Mouse (Mus musculus): ENCODE measurements around the gene Cyp2d12.
"Not testable (repeated sequence)": the region's sequence is repeated elsewhere in the genome, so short reads cannot be mapped to it uniquely, and the experiment has no call there.

The Cyp2d12 gene

DNA sequence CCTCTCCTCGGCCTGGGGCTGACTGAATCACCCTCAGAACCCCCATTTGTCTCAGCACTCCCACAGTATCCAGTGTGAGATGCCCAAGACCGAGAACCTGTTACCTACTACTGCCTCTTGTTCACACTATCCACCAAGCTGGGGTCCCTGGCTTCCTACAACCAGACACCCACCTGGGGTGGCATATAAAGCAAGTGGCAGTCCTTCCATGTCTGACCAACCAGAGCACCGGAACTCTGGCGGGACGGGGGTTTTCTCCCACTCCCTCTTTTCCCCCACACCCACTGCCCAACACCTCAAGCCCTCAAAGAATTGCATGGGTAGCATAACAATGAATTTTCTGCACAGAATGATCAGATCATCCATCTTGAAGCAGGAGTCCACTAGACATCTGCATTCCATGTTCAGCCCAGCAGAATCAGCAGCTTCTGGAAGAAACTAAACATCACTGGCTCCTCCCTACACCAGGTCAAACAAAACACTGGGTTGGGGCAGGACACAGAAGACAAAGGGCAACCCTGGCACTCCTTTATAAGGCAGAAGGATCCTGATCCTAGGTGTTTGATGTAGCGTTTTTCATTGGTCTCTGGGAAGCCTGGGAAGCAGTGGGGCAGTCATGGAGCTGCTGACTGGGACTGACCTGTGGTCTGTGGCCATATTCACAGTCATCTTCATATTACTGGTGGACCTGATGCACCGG lies at the start of gene Cyp2d12:
Gene Cyp2d12, plus strand, starts transcription at position 542 of the 700 bp plus-strand sequence.
- no peak for DNase-seq

DNA sequence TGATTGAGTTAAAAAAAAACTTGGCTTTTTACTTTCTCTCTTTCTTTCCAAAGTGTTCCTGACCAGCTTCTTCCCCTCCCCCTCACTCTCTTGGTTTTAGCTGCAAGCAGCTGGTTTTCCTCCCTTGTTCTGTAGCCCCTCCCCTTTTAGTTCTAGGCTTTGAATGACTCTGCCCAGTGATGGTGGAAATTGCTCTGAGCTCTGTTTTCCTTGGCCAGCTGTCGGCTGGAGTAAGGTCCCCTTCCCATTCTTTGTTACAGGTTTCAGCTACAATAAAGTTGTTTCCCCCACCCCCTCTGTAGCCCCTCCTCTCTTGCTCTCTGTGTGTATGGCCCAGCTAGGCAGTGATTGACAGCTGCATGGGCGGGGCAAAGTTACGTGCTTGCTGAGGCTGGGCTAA lies 47.9 kb upstream of the Cyp2d12 start:
- no peak for DNase-seq

DNA sequence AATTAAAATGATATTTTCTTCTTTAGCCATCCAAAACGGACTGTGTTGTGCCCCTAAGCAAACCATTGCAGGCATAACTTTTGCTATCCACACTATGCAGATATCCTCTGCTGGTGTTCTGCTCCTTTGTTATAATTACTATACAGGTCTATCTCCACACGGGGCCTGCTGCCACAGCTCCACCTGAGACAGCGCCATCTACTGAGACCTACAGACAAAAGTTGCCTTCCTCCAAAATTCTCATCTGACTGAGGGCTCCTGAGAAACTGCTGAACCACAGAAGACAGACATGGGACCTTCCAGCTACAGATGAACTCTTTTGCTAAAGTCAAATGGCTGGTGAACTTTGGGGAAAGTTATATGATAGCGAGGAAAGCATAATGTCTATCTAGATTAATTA lies 47.1 kb upstream of the Cyp2d12 start:
- DNase-seq: not testable (repeated sequence)

DNA sequence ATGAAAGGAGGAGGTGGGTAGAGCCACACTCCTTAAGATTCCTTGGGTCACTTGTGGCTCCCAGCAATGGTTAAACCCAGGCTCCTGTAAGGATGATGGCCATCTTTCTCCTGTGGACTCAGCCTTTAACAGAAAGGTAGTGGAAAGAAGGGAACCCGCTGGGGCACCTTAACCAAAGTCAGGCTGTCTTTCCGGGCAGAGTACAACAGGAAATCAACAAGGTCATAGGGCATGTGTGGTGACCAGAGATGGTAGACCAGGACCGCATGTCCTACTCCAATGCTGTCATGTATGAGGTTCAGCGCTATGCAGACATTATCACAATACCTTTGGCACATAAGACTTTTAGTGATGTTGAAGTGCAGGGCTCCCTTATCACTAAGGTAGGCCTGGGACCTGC lies 45.4 kb upstream of the Cyp2d12 start:
- DNase-seq: not testable (repeated sequence)

DNA sequence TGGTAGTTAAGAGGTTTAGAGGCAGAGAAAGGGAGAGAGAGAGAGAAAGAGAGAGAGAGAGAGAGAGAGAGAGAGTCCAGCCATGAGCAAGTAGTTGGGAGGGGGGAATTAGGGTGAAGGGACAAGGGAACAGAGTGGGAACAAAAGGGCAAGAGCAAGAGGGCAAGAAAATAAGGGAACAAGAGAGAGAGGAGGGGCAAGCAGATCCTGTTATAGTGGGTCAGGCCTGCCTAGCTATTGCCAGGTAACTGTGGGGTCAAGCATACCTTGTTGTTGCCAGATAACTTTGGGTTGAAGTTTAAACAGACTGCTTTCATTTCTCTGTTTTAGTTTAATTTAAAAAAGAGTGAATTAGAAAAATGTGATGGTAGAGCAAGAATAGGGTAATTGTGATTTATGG lies 44.4 kb upstream of the Cyp2d12 start:
- not testable (repeated sequence) for DNase-seq

DNA sequence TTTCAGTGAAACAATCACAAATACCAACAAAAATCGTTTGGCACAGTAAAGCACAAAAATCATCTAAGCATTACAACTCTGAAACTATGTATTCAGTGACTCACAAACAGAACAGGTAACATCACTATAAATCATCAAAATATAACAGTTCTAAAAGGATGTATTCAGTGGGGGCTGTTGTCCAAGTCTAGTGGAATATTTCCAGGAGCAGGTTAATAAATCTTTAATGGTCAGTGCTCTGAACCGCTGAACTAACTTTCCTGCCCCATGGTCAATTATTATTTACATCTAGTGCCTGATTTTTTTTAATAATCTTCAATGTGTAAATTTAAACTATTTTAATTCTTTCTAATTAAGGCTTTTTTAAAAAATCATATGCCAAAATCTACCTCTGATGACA lies 42.8 kb upstream of the Cyp2d12 start:
- DNase-seq: not testable (repeated sequence)

DNA sequence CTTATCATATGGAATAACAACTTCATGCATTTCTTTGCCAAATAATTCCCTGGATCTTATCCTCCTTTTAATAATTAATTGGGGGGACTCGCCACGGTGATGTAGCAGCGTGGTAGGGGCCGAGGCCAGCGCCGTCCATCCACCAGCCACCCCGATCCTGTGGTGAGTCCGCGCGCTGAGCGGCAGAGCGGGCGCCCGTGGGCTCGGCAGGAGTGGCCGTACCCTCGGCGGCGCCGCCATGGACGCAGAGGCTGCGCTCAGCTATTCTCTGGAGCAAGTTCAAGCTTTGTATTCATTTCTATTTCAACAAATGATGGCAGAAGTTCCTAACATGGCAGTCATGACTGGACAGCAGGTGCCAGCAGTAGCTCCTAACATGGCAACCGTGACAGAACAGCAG lies 38.7 kb upstream of the Cyp2d12 start:
- not testable (repeated sequence) for DNase-seq

DNA sequence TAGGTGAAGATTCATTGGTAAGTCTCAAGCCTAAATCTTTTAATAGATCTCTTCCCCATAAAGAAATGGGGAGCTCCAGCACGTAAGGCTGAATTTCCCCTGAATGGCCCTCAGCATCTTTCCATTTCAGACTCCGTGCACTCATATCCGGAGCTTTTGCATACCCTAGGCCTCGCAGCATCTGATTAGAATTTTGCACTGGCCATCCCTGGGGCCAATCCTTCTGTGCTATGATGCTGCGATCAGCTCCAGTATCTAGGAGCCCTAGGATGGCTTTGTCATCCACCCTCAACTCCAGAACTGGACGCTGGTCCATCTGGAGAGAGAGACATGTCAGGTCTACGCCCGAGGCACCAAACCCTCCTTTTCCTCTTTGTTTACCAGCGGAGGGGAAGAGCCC lies 27.5 kb upstream of the Cyp2d12 start:
- not testable (repeated sequence) for DNase-seq

DNA sequence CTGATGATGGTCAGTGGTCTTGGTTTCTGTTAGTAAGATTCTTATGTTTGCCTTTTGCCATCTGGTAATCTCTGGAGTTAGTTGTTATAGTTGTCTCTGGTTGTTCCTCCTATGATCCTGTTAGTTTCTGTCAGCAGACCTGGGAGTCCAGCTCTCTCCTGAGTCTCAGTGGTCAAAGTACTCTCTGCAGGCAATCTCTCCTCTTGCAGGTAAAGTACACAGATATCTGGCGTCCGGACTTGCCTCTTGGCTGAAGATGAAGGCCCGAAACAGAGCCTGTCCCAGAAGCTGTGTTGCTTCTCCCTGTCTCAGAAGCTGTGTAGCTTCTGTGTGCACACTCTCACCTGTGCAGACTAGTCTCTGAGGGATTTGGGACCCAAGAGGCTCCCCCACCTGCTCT lies 22.2 kb upstream of the Cyp2d12 start:
- not testable (repeated sequence) for DNase-seq

DNA sequence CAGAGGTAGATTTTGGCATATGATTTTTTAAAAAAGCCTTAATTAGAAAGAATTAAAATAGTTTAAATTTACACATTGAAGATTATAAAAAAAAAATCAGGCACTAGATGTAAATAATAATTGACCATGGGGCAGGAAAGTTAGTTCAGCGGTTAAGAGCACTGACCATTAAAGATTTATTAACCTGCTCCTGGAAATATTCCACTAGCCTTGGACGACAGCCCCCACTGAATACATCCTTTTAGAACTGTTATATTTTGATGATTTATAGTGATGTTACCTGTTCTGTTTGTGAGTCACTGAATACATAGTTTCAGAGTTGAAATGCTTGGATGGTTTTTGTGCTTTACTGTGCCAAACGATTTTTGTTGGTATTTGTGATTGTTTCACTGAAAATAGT lies 11.9 kb upstream of the Cyp2d12 start:
- DNase-seq: not testable (repeated sequence)

DNA sequence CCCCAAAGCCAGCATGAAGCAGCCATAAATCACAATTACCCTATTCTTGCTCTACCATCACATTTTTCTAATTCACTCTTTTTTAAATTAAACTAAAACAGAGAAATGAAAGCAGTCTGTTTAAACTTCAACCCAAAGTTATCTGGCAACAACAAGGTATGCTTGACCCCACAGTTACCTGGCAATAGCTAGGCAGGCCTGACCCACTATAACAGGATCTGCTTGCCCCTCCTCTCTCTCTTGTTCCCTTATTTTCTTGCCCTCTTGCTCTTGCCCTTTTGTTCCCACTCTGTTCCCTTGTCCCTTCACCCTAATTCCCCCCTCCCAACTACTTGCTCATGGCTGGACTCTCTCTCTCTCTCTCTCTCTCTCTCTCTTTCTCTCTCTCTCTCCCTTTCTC lies 10.3 kb upstream of the Cyp2d12 start:
- not testable (repeated sequence) for DNase-seq

DNA sequence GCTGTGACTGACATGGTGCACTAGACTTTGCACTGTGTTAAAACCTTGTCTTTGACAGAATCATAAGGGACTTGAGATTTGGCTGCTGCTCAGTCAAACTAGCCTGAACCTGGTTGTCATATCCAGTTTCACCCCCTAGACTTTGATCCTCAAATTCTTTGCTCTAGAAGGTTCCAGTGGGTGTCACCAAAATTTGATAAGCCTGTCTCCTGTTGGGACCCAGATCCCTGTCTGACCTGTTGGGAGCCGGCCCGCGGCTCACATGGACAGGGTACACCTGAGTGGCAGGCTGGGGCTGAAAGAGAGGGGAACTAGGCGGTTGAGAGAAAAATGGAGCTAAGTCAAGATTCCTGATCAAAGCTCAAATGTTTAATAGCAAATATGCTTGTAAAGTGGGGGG lies 7.1 kb upstream of the Cyp2d12 start:
- not testable (repeated sequence) for DNase-seq

DNA sequence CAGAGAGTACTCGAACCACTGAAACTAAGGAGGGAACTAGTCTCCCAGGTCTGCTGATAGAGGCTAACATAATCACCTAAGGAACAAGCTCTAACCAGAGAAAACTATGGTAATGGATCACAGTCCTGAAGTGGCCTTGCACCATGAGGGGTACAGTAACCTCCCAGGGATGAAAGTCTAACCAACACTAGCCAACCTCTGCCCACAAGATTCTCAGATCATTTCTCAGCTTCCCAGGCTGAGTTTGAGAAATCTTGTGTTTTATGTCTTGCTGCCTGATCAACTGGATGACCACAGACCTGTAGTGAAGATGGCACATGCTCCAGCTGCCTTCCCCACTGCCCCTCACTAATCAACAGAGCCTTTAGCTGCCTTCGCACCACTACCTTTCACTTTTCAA lies 1.7 kb upstream of the Cyp2d12 start:
- not testable (repeated sequence) for DNase-seq

DNA sequence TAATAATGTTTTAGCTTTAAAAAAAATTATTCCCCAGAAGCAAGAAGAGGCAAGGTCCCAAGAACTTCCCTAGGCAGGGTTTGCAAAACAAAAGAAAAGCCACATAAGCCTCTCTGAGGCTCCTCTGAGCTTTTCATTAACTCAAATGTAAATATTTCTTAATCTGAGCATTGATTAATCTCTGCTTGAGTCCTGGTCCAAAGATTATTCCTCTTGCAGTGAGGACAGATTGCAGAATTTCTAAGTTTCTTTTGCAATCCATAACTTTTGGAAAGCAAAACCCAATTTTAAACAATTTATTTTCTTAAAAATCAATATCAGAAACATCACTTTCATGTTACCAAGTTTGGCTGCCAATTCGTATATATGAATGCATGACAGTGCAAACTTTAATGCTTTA lies 18.0 kb downstream of the Cyp2d12 start:
- DNase-seq: no peak

DNA sequence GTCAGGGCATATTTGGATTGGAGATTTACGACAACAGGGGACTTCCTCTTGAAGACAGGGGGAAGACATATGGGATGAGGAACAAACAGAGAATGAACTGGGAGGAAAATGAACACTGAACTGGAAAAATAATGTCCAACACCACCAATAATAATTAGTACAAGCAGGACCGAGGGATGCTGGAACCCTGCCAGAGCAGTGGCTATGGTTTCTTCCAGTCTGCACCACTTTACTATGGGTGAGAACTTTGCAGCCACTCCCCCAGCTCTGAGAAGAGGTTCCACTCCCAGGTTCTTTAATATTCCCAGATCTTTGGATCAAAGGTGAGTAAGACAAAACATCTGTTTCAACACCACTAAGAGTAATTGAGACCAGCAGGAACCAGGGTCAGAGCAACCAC lies 24.2 kb downstream of the Cyp2d12 start:
- peak; percentile 3 for DNase-seq

DNA sequence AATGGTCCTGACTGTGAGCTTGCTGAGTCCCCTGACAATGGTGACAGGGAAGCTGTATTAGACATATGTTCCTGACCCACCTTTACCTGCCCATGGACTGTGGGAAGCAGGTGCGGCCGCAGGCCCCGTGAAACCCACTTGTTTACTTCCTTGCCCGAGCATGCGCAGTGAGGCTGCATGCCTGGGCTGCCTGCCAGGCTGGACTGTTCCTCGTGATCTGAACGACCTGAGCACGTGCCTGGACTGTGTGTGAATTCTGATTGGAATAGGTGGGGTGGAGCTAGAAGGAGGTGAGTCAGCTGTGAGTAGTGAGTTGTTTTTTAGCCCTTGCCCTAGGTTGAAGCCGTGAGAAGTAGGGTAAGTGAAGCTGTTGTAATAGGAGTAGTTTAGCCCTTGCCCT lies 27.7 kb downstream of the Cyp2d12 start:
- no peak for DNase-seq

Measured in right cerebral cortex, postnatal 4 days (tissue).